Comparison of ENCODE assay signal across 8 mouse cellular contexts in the genomic region with DNA sequence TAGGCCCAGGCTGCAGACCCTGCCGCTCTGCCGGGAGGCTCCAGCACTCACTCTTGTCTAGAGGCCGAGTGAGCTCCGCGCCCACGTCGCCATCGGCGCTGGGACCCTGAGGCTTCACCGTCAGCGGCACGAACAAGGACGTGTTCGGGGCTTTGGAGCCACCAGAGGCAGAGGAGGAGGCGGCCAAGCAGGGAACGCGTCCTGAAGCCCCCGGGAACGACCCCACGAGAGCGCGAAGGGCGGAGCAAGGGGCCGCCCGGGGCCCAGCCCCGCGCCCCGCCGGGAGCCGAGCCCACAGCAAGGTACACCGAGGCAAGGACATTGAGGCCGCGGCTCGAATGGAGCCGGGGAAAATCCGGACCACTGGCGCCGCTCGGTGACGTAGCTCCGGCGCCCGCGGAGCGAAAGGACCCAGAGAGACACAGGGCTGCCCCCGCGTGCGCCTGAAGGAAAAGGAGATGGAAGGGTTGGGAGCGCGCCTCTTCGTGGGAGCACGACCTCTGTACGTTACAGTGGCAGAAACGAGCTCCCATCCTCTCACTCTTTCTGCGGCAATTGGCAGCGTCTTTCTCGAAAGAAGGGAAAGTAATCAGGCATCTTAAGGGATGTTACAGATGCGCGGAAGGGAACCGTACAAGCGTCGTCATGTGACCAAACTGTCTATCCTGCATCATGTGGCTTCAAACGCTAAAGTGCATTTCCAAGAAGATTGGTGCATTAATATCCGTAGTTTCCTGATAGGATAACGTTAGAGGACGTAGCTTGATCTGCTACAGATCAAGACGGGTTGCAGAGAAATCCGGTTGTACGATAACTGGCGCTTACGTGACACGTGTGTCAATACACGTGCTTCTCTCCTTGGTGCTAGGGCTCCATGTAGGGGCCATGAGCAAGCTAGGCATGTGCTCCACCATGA. TPM values are rescaled to one million over a fixed set of nuclear protein-coding genes. Genes with fewer than 3 reads are reported as not detected.
DNase-seq lines count a peak whose midpoint lies in the region; ATAC-seq lines count a peak whose summit lies in the region.

A gene (plus strand): TSS at position 126 of the 916 bp plus-strand sequence.
A gene (minus strand): TSS at position 375 of the 916 bp plus-strand sequence.

- H3K9ac ChIP-seq in intestine, embryonic 14.5 days (ENCODE audit: low read length): peak within 1 kb of the TSS; percentile 88

- intact Hi-C loops in left cerebral cortex, postnatal 14 days (cut with DNase I): loop anchor here (5.0 kb wide), 1 partner anchor 183 kb away; no protein-coding TSS in a partner anchor

- ATAC-seq in intestine, embryonic 14.5 days (replicated peaks; ENCODE audit: low FRiP score, low TSS enrichment, low read depth): peak; percentile 93

- peak within 1 kb of the TSS; percentile 94 for H3K4me3 ChIP-seq in intestine, embryonic 14.5 days (ENCODE audit: low read depth, low read length)

- no peaks in the 10 kb centered on the region for H3K27me3 ChIP-seq in intestine, embryonic 14.5 days (replicated peaks; ENCODE audit: control insufficient read depth, insufficient read depth, low read length)

- peaks cover 10% of the 10 kb centered on the region for H3K4me1 ChIP-seq in intestine, embryonic 14.5 days (replicated peaks; ENCODE audit: control insufficient read depth, insufficient read depth, low read length)

- H3K36me3 ChIP-seq in intestine, embryonic 14.5 days (ENCODE audit: control insufficient read depth, insufficient read depth, low read length): peaks cover 32% of the 10 kb centered on the region

- WGBS in intestine, embryonic 14.5 days: under 1% methylated on average over 73 of the region's 73 CpGs

- H3K9me3 ChIP-seq in intestine, embryonic 14.5 days (ENCODE audit: control insufficient read depth, low read length): no peaks in the 10 kb centered on the region

- H3K27ac ChIP-seq in intestine, embryonic 14.5 days (ENCODE audit: low read depth): peak within 1 kb of the TSS; percentile 92

- peak; percentile 96 to 97 for DNase-seq in adrenal gland, adult 18-20 months (ENCODE audit: low spot score in 2 of 2)
- peak; percentile 94 for DNase-seq in embryo, embryonic 11 days
- peak; percentile 82 for DNase-seq in gastrocnemius, postnatal 25 days
- DNase-seq in intestine, embryonic 14.5 days (ENCODE audit: low spot score): peak; percentile 99
- peak; percentile 92 to 95 for DNase-seq in left cerebral cortex, postnatal 14 days (ENCODE audit: low spot score in 2 of 2)
- peak; percentile 91 for DNase-seq in mesoderm, embryonic 11.5 days (ENCODE audit: low read depth, low spot score)
- DNase-seq in right cerebral cortex, postnatal 36 days (ENCODE audit: low spot score in 2 of 2): peak; percentile 78 to 84
- DNase-seq in yolk sac, embryonic 10.5 days (ENCODE audit: low spot score): peak; percentile 91

- H3K4me2 ChIP-seq in intestine, embryonic 14.5 days (ENCODE audit: low read length): peak within 1 kb of the TSS; percentile 63

RNA-seq across cellular contexts. Expression of the first gene that starts in this region (rescaled TPM):
- total RNA-seq in adrenal gland, adult 18-20 months (2021): under 1 TPM; 0.16 to 0.60 TPM
- total RNA-seq in gastrocnemius, postnatal 25 days (2021): not detected
- polyA plus RNA-seq in intestine, embryonic 14.5 days (2014; fragmentation: Nextera tagmentation; extraction: Ambion mirVana): 0.37 and 0.59 TPM in 2 replicates
- 1 to 10 TPM; 2.2 to 3.1 TPM for total RNA-seq in left cerebral cortex, postnatal 14 days (2021)

RNA-seq across cellular contexts. Expression of the second gene that starts in this region (rescaled TPM):
- total RNA-seq in adrenal gland, adult 18-20 months (2021): 10 to 100 TPM; 32.4 to 33.5 TPM
- 10 to 100 TPM; 15.3 to 20.1 TPM for total RNA-seq in gastrocnemius, postnatal 25 days (2021)
- 31.2 and 34.0 TPM in 2 replicates for polyA plus RNA-seq in intestine, embryonic 14.5 days (2014; fragmentation: Nextera tagmentation; extraction: Ambion mirVana)
- 10 to 100 TPM; 22.6 to 23.2 TPM for total RNA-seq in left cerebral cortex, postnatal 14 days (2021)

Comparison
In these comparisons a context has a peak if more than half of its experiments do, and no peak if none do; other contexts are left out.
1. Peak in every context shown above with its lines: DNase-seq, ATAC-seq, H3K4me3 ChIP-seq and H3K27ac ChIP-seq.